Mouse (Mus musculus): Measurements from ENCODE around the gene Smok2a. TPM values are rescaled to one million over a fixed set of nuclear protein-coding genes. Genes with fewer than 3 reads are reported as not detected.
A peak's percentile ranks its signal among the peaks of the same experiment; 100 is the strongest.
"Not testable (repeated sequence)": the region's sequence is repeated elsewhere in the genome, so short reads cannot be mapped to it uniquely, and the experiment has no call there.

Gene Smok2a
- polyA plus RNA-seq, 1 experiment from 2014 or later: not detected

DNA sequence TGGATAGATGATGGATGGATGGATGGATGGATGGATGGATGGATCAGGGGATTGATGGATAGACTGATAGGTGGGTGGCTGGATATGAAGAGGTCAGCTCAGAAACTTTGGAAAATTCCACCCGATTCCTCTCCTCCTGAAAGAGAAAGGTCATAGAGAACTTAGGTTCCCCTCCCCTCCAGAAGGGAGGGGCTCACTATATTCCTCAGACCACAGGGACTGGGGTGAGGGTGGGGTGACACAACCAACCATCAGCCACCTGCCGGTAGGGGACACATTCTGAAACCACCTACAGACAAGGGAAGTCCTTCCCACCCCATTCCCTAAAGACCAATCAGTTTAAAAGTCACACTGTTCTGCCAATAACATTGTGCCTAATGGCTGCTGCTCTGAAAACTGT, 14.5 kb upstream of the Smok2a start:
- Histone ChIP-seq H3K4me2 (ENCODE audit: low read depth, low read length) (no peak overlapping the region), H3K9me3 (ENCODE audit: low read length) (peaks cover 17% of the 10 kb centered on the region), H3K9ac (replicated peaks) (no peak overlapping the region), H3K36me3 (replicated peaks; ENCODE audit: insufficient read depth, low read length) (no peaks in the 10 kb centered on the region), H3K4me1 (ENCODE audit: insufficient read depth) (no peaks in the 10 kb centered on the region), H3K27ac (ENCODE audit: low read depth) (no peak overlapping the region), H3K27me3 (ENCODE audit: insufficient read depth, low read length) (no peaks in the 10 kb centered on the region), H3K4me3 (ENCODE audit: low read depth, low read length) (no peak overlapping the region)
- WGBS (ENCODE audit: insufficient replicate concordance): 76% methylated on average over 2 of the region's 2 CpGs
- no peak for TF ChIP-seq EP300 (IDR thresholded peaks at IDR 0.05; ENCODE audit: low read depth)
- DNase-seq: no peak
- ATAC-seq: no peak

- H3K9me3 ChIP-seq (ENCODE audit: low read length): peaks cover 37% of the 10 kb centered on the region
- not testable (repeated sequence) for H3K4me3 ChIP-seq (ENCODE audit: low read depth, low read length); H3K9ac ChIP-seq (replicated peaks); ATAC-seq; DNase-seq; H3K27ac ChIP-seq (ENCODE audit: low read depth); H3K27me3 ChIP-seq (ENCODE audit: insufficient read depth, low read length); H3K4me1 ChIP-seq (ENCODE audit: insufficient read depth); H3K4me2 ChIP-seq (ENCODE audit: low read depth, low read length); H3K36me3 ChIP-seq (replicated peaks; ENCODE audit: insufficient read depth, low read length)
These were observed 12.5 kb upstream of the Smok2a start for GRCm38 (mm10) chr17:13208460-13208859.

DNA sequence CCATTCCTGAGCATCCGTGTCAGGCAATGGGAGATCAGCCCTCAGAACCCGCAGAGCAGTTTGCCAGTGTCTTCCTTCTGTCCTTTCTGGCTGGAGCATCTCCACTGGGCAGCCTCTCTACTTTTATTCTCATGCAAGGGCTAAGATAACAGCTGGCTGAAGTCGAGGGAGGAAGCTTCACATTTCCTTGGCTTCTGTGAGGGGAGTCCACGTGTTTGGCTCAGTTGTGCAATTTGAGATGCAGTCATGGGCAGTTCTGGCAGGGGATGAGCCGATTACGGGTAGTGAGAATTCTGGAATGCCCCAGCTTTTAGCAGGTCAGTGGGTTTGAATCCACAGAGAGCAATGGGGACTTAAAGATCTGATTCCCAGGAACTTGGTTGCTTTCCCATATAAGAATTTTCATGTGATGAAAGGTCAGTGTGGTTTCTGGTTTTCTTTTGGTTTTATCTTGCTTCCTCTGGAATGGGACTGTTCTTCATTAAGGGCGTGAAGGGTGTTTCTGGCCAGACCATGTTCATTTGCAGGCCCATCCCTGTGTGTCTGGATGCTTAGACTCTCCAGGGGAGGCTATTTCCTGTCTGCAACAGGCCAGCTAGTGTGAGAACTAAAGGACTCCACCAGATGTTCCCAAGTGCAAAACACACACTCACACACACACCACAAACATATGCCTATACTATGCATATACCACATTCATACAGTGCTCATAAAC, 8.7 kb upstream of the Smok2a start:
- Histone ChIP-seq H3K27me3 (ENCODE audit: insufficient read depth, low read length) (no peaks in the 10 kb centered on the region), H3K4me2 (ENCODE audit: low read depth, low read length) (no peak overlapping the region), H3K27ac (ENCODE audit: low read depth) (no peak overlapping the region), H3K4me3 (ENCODE audit: low read depth, low read length) (no peak overlapping the region), H3K9me3 (ENCODE audit: low read length) (peaks cover 66% of the 10 kb centered on the region), H3K4me1 (ENCODE audit: insufficient read depth) (no peaks in the 10 kb centered on the region), H3K36me3 (replicated peaks; ENCODE audit: insufficient read depth, low read length) (no peaks in the 10 kb centered on the region), H3K9ac (replicated peaks) (no peak overlapping the region)
- ATAC-seq: no peak
- peak; percentile 13 for DNase-seq
- 53% methylated on average over 7 of the region's 7 CpGs for WGBS (ENCODE audit: insufficient replicate concordance)
- TF ChIP-seq EP300 (IDR thresholded peaks at IDR 0.05; ENCODE audit: low read depth) (no peak), CTCF (IDR thresholded peaks at IDR 0.05; ENCODE audit: low read depth) (no peak)

DNA sequence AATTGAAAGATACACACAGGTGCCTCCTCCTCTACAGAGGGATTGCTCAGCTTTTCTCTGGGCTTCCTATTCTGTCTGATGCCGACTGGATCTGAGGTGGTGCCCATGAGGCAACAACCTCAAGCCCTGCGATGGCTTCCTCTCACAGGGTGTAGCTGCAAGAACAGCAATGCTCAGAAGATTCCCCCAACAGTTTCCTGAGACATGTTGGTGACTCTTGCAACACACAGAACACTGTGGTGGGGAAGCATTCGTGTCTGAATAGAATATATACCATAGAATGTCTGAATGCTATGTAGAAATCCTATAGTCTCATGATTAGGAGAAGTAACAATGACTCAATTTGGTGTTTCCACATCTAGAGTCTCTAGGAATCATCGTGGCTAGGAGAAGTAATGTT, 6.8 kb upstream of the Smok2a start:
- H3K27ac ChIP-seq (ENCODE audit: low read depth): no peak overlapping the region
- H3K9me3 ChIP-seq (ENCODE audit: low read length): peaks cover 75% of the 10 kb centered on the region
- no peak overlapping the region for H3K4me2 ChIP-seq (ENCODE audit: low read depth, low read length)
- H3K4me3 ChIP-seq (ENCODE audit: low read depth, low read length): no peak overlapping the region
- no peak for TF ChIP-seq CTCF (IDR thresholded peaks at IDR 0.05; ENCODE audit: low read depth)
- TF ChIP-seq EP300 (IDR thresholded peaks at IDR 0.05; ENCODE audit: low read depth): no peak
- H3K9ac ChIP-seq (replicated peaks): no peak overlapping the region
- WGBS (ENCODE audit: insufficient replicate concordance): 51% methylated on average over 4 of the region's 4 CpGs
- no peaks in the 10 kb centered on the region for H3K36me3 ChIP-seq (replicated peaks; ENCODE audit: insufficient read depth, low read length)
- H3K4me1 ChIP-seq (ENCODE audit: insufficient read depth): no peaks in the 10 kb centered on the region
- DNase-seq (no peak), ATAC-seq (no peak)
- no peaks in the 10 kb centered on the region for H3K27me3 ChIP-seq (ENCODE audit: insufficient read depth, low read length)

GRCm38 (mm10) chr17:13215595-13215994, 5.4 kb upstream of the Smok2a start:
- Histone ChIP-seq H3K27ac (ENCODE audit: low read depth) (no peak overlapping the region), H3K4me3 (ENCODE audit: low read depth, low read length) (no peak overlapping the region), H3K27me3 (ENCODE audit: insufficient read depth, low read length) (no peaks in the 10 kb centered on the region), H3K4me2 (ENCODE audit: low read depth, low read length) (no peak overlapping the region), H3K9me3 (ENCODE audit: low read length) (peaks cover 73% of the 10 kb centered on the region), H3K9ac (replicated peaks) (no peak overlapping the region), H3K36me3 (replicated peaks; ENCODE audit: insufficient read depth, low read length) (no peaks in the 10 kb centered on the region), H3K4me1 (ENCODE audit: insufficient read depth) (no peaks in the 10 kb centered on the region)
- TF ChIP-seq EP300 (IDR thresholded peaks at IDR 0.05; ENCODE audit: low read depth) (no peak), CTCF (IDR thresholded peaks at IDR 0.05; ENCODE audit: low read depth) (no peak)
- no peak for ATAC-seq
- peak; percentile 16 for DNase-seq
- WGBS (ENCODE audit: insufficient replicate concordance): 70% methylated on average over 2 of the region's 2 CpGs

DNA sequence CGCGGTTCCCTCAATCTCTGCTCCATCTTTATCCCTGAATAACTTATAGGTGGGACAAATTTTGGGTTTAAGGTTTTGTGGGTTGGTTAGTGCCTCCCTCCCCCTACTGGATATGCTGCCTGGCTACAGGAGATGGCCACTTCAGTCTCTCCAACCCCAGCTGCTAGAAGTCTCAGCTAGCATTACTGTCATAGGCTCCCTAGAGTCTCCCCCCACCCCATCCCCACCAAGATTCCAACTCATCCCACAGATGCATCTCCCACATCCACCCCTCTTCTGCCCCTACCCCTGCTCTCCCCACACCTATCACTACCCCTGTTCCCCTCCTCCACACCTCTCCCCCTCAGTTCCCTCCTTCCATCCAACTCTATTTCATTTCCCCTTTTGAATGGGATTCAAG, 933 bp downstream of the Smok2a start:
- peak; percentile 10 for DNase-seq
- H3K27ac ChIP-seq (ENCODE audit: low read depth); H3K4me1 ChIP-seq (ENCODE audit: insufficient read depth); H3K36me3 ChIP-seq (replicated peaks; ENCODE audit: insufficient read depth, low read length); H3K4me3 ChIP-seq (ENCODE audit: low read depth, low read length); H3K9ac ChIP-seq (replicated peaks); H3K27me3 ChIP-seq (ENCODE audit: insufficient read depth, low read length); H3K4me2 ChIP-seq (ENCODE audit: low read depth, low read length); ATAC-seq: not testable (repeated sequence)
- H3K9me3 ChIP-seq (ENCODE audit: low read length): peaks cover 27% of the 10 kb centered on the region
- 78% methylated on average over 2 of the region's 2 CpGs for WGBS (ENCODE audit: insufficient replicate concordance)

DNA sequence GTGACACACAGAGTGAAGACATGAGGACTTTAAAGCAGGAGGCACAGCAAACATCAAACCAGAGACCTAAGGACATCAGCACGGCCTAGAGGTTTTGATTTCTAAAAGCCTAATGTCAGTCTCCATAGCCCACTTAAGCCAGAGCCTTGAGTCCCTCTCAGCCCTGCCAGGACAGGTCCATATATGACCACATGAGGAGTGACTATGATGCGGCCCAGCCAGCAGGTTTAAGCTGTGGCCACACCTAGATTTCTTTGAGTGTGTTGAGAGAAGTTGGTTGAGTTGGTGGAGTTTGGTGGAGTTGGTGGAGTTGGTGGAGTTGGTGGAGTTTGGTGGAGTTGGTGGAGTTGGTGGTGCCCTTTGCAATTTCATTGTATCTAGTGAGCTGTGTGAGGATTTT, 9.0 kb downstream of the Smok2a start, which contains the start of gene Smok2b:
Smok2b (plus strand) TSS at position 301 of the 400 bp plus-strand sequence.
- not testable (repeated sequence) for H3K4me2 ChIP-seq (ENCODE audit: low read depth, low read length)
- H3K9me3 ChIP-seq (ENCODE audit: low read length): peaks cover 22% of the 10 kb centered on the region
- 72% methylated on average over 2 of the region's 2 CpGs for WGBS (ENCODE audit: insufficient replicate concordance)

GRCm38 (mm10) chr17:13239461-13239860, 18.5 kb downstream of the Smok2a start:
- H3K36me3 ChIP-seq (replicated peaks; ENCODE audit: insufficient read depth, low read length); H3K27me3 ChIP-seq (ENCODE audit: insufficient read depth, low read length); H3K9ac ChIP-seq (replicated peaks); DNase-seq; H3K4me2 ChIP-seq (ENCODE audit: low read depth, low read length); H3K27ac ChIP-seq (ENCODE audit: low read depth); H3K4me1 ChIP-seq (ENCODE audit: insufficient read depth); H3K4me3 ChIP-seq (ENCODE audit: low read depth, low read length); ATAC-seq: not testable (repeated sequence)
- WGBS (ENCODE audit: insufficient replicate concordance): 75% methylated on average over 4 of the region's 4 CpGs
- H3K9me3 ChIP-seq (ENCODE audit: low read length): peaks cover 25% of the 10 kb centered on the region

More for the DNA sequence above, 9.0 kb downstream of the Smok2a start, which contains the start of gene Smok2b:
- H3K36me3 ChIP-seq (replicated peaks; ENCODE audit: insufficient read depth, low read length); DNase-seq; ATAC-seq; H3K9ac ChIP-seq (replicated peaks); H3K4me1 ChIP-seq (ENCODE audit: insufficient read depth); H3K27me3 ChIP-seq (ENCODE audit: insufficient read depth, low read length); H3K27ac ChIP-seq (ENCODE audit: low read depth); H3K4me3 ChIP-seq (ENCODE audit: low read depth, low read length): not testable (repeated sequence)

DNA sequence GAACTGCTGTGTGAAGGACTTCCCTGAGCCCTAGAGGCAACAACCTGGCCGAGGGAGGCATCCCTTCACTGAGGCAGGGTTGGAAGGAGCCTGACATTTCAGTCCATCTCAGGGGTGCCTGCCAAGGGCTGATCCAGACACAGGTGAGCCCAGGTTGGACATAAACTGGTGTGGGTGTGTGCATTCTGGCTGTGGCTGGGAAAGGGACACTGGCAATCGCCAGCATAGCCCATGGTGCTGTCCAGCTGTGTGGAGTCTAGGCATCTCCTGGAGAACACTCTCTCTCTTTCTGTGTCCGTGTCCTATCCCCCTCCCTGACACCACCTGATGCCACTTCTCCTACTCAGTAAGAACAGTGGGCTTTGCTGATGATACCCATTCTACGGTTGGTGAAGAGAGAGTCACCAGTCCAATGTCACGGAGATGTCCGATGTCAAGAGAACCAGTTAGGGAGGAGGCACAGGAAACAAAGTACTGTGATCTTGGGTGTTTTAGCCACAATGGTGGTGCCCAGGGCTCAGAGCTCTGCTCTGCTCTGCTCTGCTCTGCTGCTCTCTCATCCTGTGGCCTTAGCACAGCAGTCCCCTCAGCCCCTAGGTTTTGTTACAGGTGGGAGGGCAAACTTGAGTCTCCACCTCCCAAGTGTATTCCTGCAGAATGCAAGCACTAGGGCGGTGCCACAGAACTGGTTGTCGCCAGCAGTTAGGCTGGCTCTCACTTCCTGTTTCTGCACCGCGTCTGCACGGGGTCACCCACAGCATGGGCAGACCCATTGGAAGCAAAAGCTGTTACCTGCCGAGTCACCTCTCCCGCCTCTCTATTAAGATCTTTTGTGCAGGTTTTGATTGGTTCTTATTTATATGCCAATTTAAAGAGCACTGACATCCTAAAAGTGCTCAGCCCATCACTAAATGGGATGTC, 20.1 kb downstream of the Smok2a start:
- H3K27me3 ChIP-seq (ENCODE audit: insufficient read depth, low read length); H3K4me2 ChIP-seq (ENCODE audit: low read depth, low read length); H3K4me1 ChIP-seq (ENCODE audit: insufficient read depth); H3K36me3 ChIP-seq (replicated peaks; ENCODE audit: insufficient read depth, low read length); H3K27ac ChIP-seq (ENCODE audit: low read depth); H3K4me3 ChIP-seq (ENCODE audit: low read depth, low read length); ATAC-seq; H3K9ac ChIP-seq (replicated peaks): not testable (repeated sequence)
- peaks cover 13% of the 10 kb centered on the region for H3K9me3 ChIP-seq (ENCODE audit: low read length)
- 75% methylated on average over 7 of the region's 13 CpGs for WGBS (ENCODE audit: insufficient replicate concordance)
- peak; percentile 11 for DNase-seq
